Mouse (Mus musculus) G1E (cell line): ENCODE data around the gene Ltbp1.

Source experiments
- CTCF ChIP-seq: IDR thresholded peaks from 2 replicates; pipeline ENCODE4 v1.5.1; 2012; ENCODE audit warnings: low read depth, low read length, inconsistent platforms, mixed read lengths
- GATA1 ChIP-seq: IDR thresholded peaks from 2 replicates; pipeline ENCODE4 v1.6.1; 2012; ENCODE audit warnings: borderline replicate concordance, low read length, inconsistent platforms, mixed read lengths

GRCm38 (mm10) chr17:75158385-75158784, 153.0 kb downstream of the Ltbp1 start:
- TF ChIP-seq GATA1 = no peak
- TF ChIP-seq CTCF = no peak
